Mouse (Mus musculus) liver, embryonic 15.5 days (tissue): Measurements from ENCODE around the gene Acvrl1. TPM values are rescaled to one million over a fixed set of nuclear protein-coding genes. Genes with fewer than 3 reads are reported as not detected.
A peak's percentile ranks its signal among the peaks of the same experiment; 100 is the strongest.

ENCODE experiments used
- ATAC-seq: fragments of 200-750 bp; cut with Nextera tagmentation; 2 replicates; pipeline ENCODE4 v1.8.0; 2017; ENCODE audit warnings: moderate number of reproducible peaks, mild to moderate bottlenecking, moderate library complexity; ENCODE audit not compliant: insufficient read depth
- H3K27ac ChIP-seq: fragments of 300-500 bp; sonication (generic); replicated peaks from 2 replicates; pipeline ENCODE4 v1.5.1; 2015; ENCODE audit warnings: mild to moderate bottlenecking, inconsistent platforms
- H3K27me3 ChIP-seq: fragments of 300-500 bp; sonication (generic); 2 replicates; pipeline ENCODE4 v1.6.1; 2015; ENCODE audit warnings: mild to moderate bottlenecking, inconsistent platforms
- H3K36me3 ChIP-seq: fragments of 300-500 bp; sonication (generic); replicated peaks from 2 replicates; pipeline ENCODE4 v1.6.1; 2015; ENCODE audit warnings: moderate library complexity, mild to moderate bottlenecking, inconsistent platforms
- H3K4me1 ChIP-seq: fragments of 300-500 bp; sonication (generic); replicated peaks from 2 replicates; pipeline ENCODE4 v1.6.1; 2015; ENCODE audit warnings: inconsistent platforms
- H3K4me2 ChIP-seq: fragments of 300-500 bp; sonication (generic); 2 replicates; pipeline ENCODE4 v1.6.1; 2015; ENCODE audit warnings: moderate library complexity, mild to moderate bottlenecking, inconsistent platforms
- H3K4me3 ChIP-seq: fragments of 300-500 bp; sonication (generic); replicated peaks from 2 replicates; pipeline ENCODE4 v1.5.1; 2015; ENCODE audit warnings: mild to moderate bottlenecking, inconsistent platforms
- H3K9ac ChIP-seq: fragments of 300-500 bp; sonication (generic); 2 replicates; pipeline ENCODE4 v1.6.1; 2015; ENCODE audit warnings: moderate library complexity, mild to moderate bottlenecking, inconsistent platforms
- H3K9me3 ChIP-seq: fragments of 300-500 bp; sonication (generic); replicated peaks from 2 replicates; pipeline ENCODE4 v1.6.1; 2016; ENCODE audit warnings: inconsistent platforms
- WGBS: fragments of 180-500 bp; shearing (Covaris S2); methylation state at CpG from one replicate; pipeline ENCODE4 v1.1.7; 2015; ENCODE audit warnings: mixed read lengths; ENCODE audit not compliant: insufficient replicate concordance; 5-methylcytosine and 5-hydroxymethylcytosine counted together
- polyA plus RNA-seq: library from polyadenylated mRNA; unstranded; fragments of >200 nt; fragmentation: Nextera tagmentation; extraction: Ambion mirVana; gene quantifications from 2 replicates; pipeline ENCODE4 v1.2.1, GENCODE M21; 2015

Gene Acvrl1
- polyA plus RNA-seq, 1 experiment from 2014 or later = 1.4 TPM

GRCm38 (mm10) chr15:101131498-101131897, 3.2 kb downstream of the Acvrl1 start:
- no peak for ATAC-seq
- H3K9ac ChIP-seq = no peak overlapping the region
- H3K4me1 ChIP-seq = no peaks in the 10 kb centered on the region
- no peak overlapping the region for H3K4me2 ChIP-seq
- H3K36me3 ChIP-seq = no peaks in the 10 kb centered on the region
- no peak overlapping the region for H3K27ac ChIP-seq
- H3K4me3 ChIP-seq = no peak overlapping the region
- WGBS = 16% methylated on average over 11 of the region's 11 CpGs
- H3K27me3 ChIP-seq = peaks cover 89% of the 10 kb centered on the region
- H3K9me3 ChIP-seq = no peaks in the 10 kb centered on the region

DNA sequence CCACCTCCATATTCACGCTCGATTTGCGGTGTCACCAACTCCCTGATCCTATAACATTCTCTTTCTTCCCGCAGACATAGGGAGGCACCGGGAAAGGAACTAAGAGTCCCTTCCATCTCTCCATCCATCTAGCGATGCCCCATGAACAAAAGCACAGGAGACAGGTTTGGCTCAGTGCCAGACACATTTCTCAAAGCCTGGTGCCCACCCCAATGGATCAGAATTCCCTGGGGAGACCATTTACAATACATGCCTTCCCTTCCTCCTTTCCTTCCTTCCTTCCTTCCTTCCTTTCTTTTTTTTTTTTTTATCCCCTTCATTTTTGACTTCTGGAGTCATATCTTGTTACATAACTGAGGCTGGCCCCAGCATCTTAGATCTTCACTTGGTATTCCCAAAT, 3.7 kb downstream of the Acvrl1 start:
- 48% methylated on average over 6 of the region's 6 CpGs for WGBS
- H3K9me3 ChIP-seq = no peaks in the 10 kb centered on the region
- no peaks in the 10 kb centered on the region for H3K4me1 ChIP-seq
- no peak overlapping the region for H3K9ac ChIP-seq
- no peak for ATAC-seq
- H3K27ac ChIP-seq = no peak overlapping the region
- H3K27me3 ChIP-seq = peaks cover 84% of the 10 kb centered on the region
- no peaks in the 10 kb centered on the region for H3K36me3 ChIP-seq
- no peak overlapping the region for H3K4me3 ChIP-seq
- H3K4me2 ChIP-seq = no peak overlapping the region

- no peaks in the 10 kb centered on the region for H3K4me1 ChIP-seq
- ATAC-seq = no peak
- 34% methylated on average over 6 of the region's 6 CpGs for WGBS
- H3K9me3 ChIP-seq = no peaks in the 10 kb centered on the region
- H3K27ac ChIP-seq = no peak overlapping the region
- H3K4me3 ChIP-seq = no peak overlapping the region
- H3K27me3 ChIP-seq = peaks cover 82% of the 10 kb centered on the region
- no peaks in the 10 kb centered on the region for H3K36me3 ChIP-seq
- H3K4me2 ChIP-seq = no peak overlapping the region
- no peak overlapping the region for H3K9ac ChIP-seq
Measured at GRCm38 (mm10) chr15:101132761-101133160, 4.4 kb downstream of the Acvrl1 start.

- Histone ChIP-seq H3K27me3 (peaks cover 70% of the 10 kb centered on the region), H3K9me3 (no peaks in the 10 kb centered on the region), H3K36me3 (no peaks in the 10 kb centered on the region), H3K27ac (no peak overlapping the region), H3K4me1 (0 out of 2 replicates have a peak, but pooled peaks cover 1% of the 10 kb centered on the region), H3K4me3 (no peak overlapping the region), H3K9ac (no peak overlapping the region), H3K4me2 (no peak overlapping the region; the same call in 1 of the 2 replicates)
- WGBS = 18% methylated on average over 15 of the region's 15 CpGs
- no peak for ATAC-seq
Measured at GRCm38 (mm10) chr15:101133993-101134704, 5.8 kb downstream of the Acvrl1 start.

DNA sequence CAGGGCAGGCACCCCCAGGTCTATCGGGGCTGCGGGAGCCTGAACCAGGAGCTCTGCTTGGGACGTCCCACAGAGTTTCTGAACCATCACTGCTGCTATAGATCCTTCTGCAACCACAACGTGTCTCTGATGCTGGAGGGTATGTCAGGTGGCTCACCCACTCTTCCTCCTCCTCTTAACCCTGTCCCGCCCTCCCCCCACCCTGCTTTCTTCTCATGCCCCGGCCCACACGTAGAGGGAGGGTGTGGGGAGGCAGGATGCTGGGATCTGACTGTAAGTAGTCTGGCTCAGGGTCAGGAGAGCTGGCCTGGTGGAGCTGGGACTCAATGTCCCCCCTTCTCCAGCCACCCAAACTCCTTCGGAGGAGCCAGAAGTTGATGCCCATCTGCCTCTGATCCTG, 7.1 kb downstream of the Acvrl1 start:
- 40% methylated on average over 8 of the region's 8 CpGs for WGBS
- no peak overlapping the region for H3K9ac ChIP-seq
- H3K9me3 ChIP-seq = no peaks in the 10 kb centered on the region
- H3K4me1 ChIP-seq = peaks cover 14% of the 10 kb centered on the region
- H3K4me2 ChIP-seq = no peak overlapping the region
- H3K36me3 ChIP-seq = no peaks in the 10 kb centered on the region
- H3K27ac ChIP-seq = no peak overlapping the region
- no peak for ATAC-seq
- H3K4me3 ChIP-seq = no peak overlapping the region
- H3K27me3 ChIP-seq = peaks cover 63% of the 10 kb centered on the region

DNA sequence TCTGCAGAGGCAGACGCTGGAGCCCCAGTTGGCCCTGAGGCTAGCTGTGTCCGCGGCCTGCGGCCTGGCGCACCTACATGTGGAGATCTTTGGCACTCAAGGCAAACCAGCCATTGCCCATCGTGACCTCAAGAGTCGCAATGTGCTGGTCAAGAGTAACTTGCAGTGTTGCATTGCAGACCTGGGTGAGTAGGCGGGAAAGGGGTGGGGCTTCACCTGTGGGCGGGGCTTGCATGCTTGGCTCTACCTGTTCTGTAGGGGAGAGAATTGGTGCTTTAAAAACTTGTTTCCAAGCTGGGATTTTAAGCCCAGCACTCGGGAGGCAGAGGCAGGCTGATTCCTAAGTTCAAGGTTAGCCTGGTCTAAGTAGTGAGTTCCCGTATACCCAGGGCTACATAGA, 9.1 kb downstream of the Acvrl1 start:
- 68% methylated on average over 11 of the region's 11 CpGs for WGBS
- H3K27ac ChIP-seq = no peak overlapping the region
- H3K9ac ChIP-seq = no peak overlapping the region
- no peak overlapping the region for H3K4me2 ChIP-seq
- no peak overlapping the region for H3K4me3 ChIP-seq
- H3K4me1 ChIP-seq = peaks cover 23% of the 10 kb centered on the region
- H3K9me3 ChIP-seq = no peaks in the 10 kb centered on the region
- no peaks in the 10 kb centered on the region for H3K36me3 ChIP-seq
- ATAC-seq = no peak
- H3K27me3 ChIP-seq = peaks cover 46% of the 10 kb centered on the region

DNA sequence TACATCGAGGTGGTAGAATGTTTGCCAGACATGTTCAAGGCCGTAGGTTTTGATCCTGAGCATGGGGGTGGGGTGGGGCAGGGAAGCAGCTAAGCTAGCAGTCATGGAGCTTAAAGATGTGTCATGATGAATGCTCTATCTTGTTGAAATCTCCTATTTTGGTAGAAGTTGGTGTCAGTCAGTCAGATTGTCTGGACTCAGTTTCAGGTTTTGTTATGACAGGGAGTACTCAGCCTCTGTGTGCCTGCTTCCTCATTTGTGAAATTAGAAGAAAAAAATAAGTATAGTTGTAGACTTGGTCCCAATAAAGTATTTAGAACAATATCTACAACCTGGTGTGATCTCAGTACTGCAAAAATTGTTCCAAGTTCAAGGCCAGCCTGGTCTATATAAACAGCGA, 10.4 kb downstream of the Acvrl1 start:
- Histone ChIP-seq H3K9me3 (no peaks in the 10 kb centered on the region), H3K4me3 (no peak overlapping the region), H3K9ac (no peak overlapping the region), H3K4me2 (no peak overlapping the region), H3K27me3 (peaks cover 37% of the 10 kb centered on the region), H3K36me3 (no peaks in the 10 kb centered on the region), H3K27ac (no peak overlapping the region), H3K4me1 (peaks cover 29% of the 10 kb centered on the region)
- WGBS = 66% methylated on average over 3 of the region's 3 CpGs
- no peak for ATAC-seq

DNA sequence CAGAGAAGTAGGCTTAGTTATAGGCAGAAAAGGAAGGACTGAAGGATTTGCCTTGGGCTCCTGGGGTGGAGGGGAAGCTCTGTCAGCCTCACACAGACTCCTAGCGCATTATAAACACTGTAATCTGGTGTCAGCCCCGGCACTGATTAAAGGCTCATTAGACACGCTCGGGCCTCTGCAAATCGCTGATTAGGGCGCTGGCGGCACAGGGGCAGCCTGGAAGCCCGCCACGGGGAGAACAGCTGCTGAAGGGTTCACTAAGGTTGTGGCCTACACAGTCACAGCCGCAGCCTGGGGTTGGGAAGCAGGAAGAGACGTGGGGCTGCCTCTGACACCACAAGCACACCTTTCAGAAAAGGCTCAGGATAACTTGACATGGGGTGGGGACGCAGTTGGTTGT, 11.6 kb downstream of the Acvrl1 start:
- WGBS = 16% methylated on average over 12 of the region's 12 CpGs
- Histone ChIP-seq H3K27ac (no peak overlapping the region), H3K9me3 (no peaks in the 10 kb centered on the region), H3K4me2 (no peak overlapping the region), H3K27me3 (peaks cover 28% of the 10 kb centered on the region), H3K4me3 (no peak overlapping the region), H3K4me1 (peaks cover 37% of the 10 kb centered on the region), H3K36me3 (no peaks in the 10 kb centered on the region), H3K9ac (no peak overlapping the region)
- ATAC-seq = peak; percentile 13; the same call in 1 of the 2 replicates

DNA sequence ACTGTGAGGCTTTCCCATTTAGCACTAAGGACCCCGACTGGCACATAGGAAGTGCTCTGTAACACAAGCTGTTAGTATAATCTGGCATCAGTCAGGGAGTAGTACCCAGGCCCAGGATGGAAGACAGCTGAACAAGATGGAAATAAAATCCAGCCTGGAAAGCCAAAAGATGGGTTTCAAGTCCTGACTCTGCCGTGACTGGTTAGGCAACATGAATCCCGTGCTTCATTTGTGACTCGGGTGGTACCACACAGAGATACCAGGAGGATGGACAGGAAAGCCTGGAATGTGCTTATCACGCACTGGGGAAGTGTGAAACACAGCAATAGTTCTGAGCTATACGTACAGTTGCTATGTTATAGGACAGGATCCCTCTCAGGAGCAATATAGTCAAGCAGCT, 12.3 kb downstream of the Acvrl1 start:
- no peak overlapping the region for H3K9ac ChIP-seq

GRCm38 (mm10) chr15:101141061-101141541, 12.8 kb downstream of the Acvrl1 start:
- H3K9me3 ChIP-seq = no peaks in the 10 kb centered on the region
- WGBS = 4% methylated on average over 11 of the region's 14 CpGs
- H3K27ac ChIP-seq = no peak overlapping the region
- no peak overlapping the region for H3K4me3 ChIP-seq
- H3K36me3 ChIP-seq = no peaks in the 10 kb centered on the region
- H3K4me1 ChIP-seq = peaks cover 50% of the 10 kb centered on the region
- H3K9ac ChIP-seq = no peak overlapping the region
- peaks cover 19% of the 10 kb centered on the region for H3K27me3 ChIP-seq
- peak; percentile 74 for ATAC-seq
- H3K4me2 ChIP-seq = peak overlapping the region; percentile 30; the same call in 1 of the 2 replicates

More for the DNA sequence above, 12.3 kb downstream of the Acvrl1 start:
- no peak overlapping the region for H3K4me3 ChIP-seq
- ATAC-seq = no peak
- no peaks in the 10 kb centered on the region for H3K36me3 ChIP-seq
- no peak overlapping the region for H3K27ac ChIP-seq
- WGBS = 31% methylated on average over 6 of the region's 6 CpGs
- peak overlapping the region; percentile 30; the same call in 1 of the 2 replicates for H3K4me2 ChIP-seq
- no peaks in the 10 kb centered on the region for H3K9me3 ChIP-seq
- H3K4me1 ChIP-seq = peaks cover 44% of the 10 kb centered on the region
- peaks cover 21% of the 10 kb centered on the region for H3K27me3 ChIP-seq

DNA sequence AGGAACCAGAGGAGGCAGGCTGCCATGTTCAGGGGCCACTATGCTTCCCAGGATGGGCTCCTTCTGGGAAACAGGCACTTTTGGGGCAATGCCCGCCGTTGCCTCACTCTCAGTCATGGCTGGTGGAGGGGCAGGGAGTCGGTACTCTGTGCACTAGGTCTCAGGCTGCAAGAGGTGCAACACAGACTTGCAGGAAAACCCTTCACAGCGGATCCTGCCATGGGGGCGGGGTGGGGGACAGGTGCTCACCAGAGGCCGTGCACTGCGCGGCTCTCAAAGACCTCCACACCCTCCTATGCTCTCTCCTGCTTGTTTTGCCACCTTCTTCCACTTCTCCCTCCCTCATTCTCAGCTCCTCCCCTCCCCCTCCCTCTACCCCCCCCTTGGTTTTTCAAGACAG, 14.3 kb downstream of the Acvrl1 start:
- Histone ChIP-seq H3K9me3 (no peaks in the 10 kb centered on the region), H3K4me1 (peaks cover 65% of the 10 kb centered on the region), H3K4me3 (no peak overlapping the region), H3K4me2 (no peak overlapping the region), H3K27me3 (peaks cover 27% of the 10 kb centered on the region), H3K27ac (no peak overlapping the region), H3K36me3 (no peaks in the 10 kb centered on the region), H3K9ac (no peak overlapping the region)
- 66% methylated on average over 8 of the region's 8 CpGs for WGBS
- ATAC-seq = no peak

DNA sequence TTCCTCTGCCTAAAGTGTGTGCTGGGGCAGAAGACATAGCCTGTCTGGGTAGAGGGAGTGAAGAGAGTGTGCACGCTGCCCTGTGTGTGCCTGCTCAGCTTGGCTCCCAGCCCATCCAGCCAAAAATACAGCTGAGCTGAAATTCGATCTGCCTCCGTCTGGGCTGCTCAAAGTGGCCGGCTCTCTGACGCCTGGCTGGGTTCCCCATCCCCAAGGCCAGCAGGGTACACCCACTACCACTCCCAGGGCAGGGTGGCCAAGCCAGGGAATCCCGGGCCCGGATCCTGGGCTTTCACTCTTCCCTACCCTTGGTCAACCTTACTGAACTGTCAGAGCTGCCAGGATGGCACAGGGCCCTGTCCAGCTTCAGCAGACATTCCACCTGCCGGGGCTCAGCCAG, 15.2 kb downstream of the Acvrl1 start:
- 57% methylated on average over 8 of the region's 8 CpGs for WGBS
- no peak overlapping the region for H3K9ac ChIP-seq
- ATAC-seq = no peak
- no peak overlapping the region for H3K4me2 ChIP-seq
- no peaks in the 10 kb centered on the region for H3K36me3 ChIP-seq
- no peak overlapping the region for H3K27ac ChIP-seq
- H3K4me1 ChIP-seq = peaks cover 73% of the 10 kb centered on the region
- H3K4me3 ChIP-seq = no peak overlapping the region
- H3K27me3 ChIP-seq = peaks cover 27% of the 10 kb centered on the region
- no peaks in the 10 kb centered on the region for H3K9me3 ChIP-seq
